Mouse (Mus musculus): ENCODE measurements around the gene Tctex1d2.

GRCm38 (mm10) chr16:32454646-32455045 is 35.1 kb downstream of the Tctex1d2 start:
- TF ChIP-seq CTCF (IDR thresholded peaks at IDR 0.05; ENCODE audit: low read depth) (no peak), EP300 (IDR thresholded peaks at IDR 0.05; ENCODE audit: low read depth) (no peak)
